8 mouse cellular contexts compared by ENCODE assay signal in genomic region chr7:80903625-80904422, GRCm38 (mm10). TPM values are rescaled to one million over a fixed set of nuclear protein-coding genes. Genes with fewer than 3 reads are reported as not detected.
DNase-seq lines count a peak whose midpoint lies in the region; ATAC-seq and TF ChIP-seq lines count a peak whose summit lies in the region.
"Had no signal": no experiment of that assay in that cellular context is flagged by ENCODE, and none has a peak within 500 bp of the region (broad histone marks: within the 10 kb centered on the region; RNA-seq: fewer than 3 reads in every experiment).

No protein-coding gene starts in this region.

- H3K27me3 ChIP-seq in hindbrain, embryonic 13.5 days = no peaks in the 10 kb centered on the region
- no peaks in the 10 kb centered on the region for H3K27me3 ChIP-seq in hindbrain, embryonic 11.5 days (ENCODE audit: control insufficient read depth, insufficient read depth, low read length)
- no peaks in the 10 kb centered on the region for H3K27me3 ChIP-seq in stomach, embryonic 14.5 days (ENCODE audit: control insufficient read depth, insufficient read depth, low read length)
- no peaks in the 10 kb centered on the region for H3K27me3 ChIP-seq in stomach, postnatal 0 days (ENCODE audit: control insufficient read depth, insufficient read depth, low read length)
- H3K27me3 ChIP-seq in limb, embryonic 11.5 days (ENCODE audit: control insufficient read depth, insufficient read depth, low read length) = no peaks in the 10 kb centered on the region

- TF ChIP-seq CTCF in stomach, postnatal 0 days (IDR thresholded peaks at IDR 0.05; ENCODE audit: low read depth) = no peak

- H3K27ac ChIP-seq in hindbrain, embryonic 13.5 days = no peak overlapping the region
- H3K27ac ChIP-seq in hindbrain, embryonic 11.5 days (ENCODE audit: low read depth, low read length) = no peak overlapping the region
- no peak overlapping the region for H3K27ac ChIP-seq in stomach, embryonic 14.5 days (ENCODE audit: low read length)
- no peak overlapping the region for H3K27ac ChIP-seq in stomach, postnatal 0 days (replicated peaks)
- H3K27ac ChIP-seq in limb, embryonic 11.5 days (replicated peaks; ENCODE audit: low read depth, low read length) = no peak overlapping the region

- no peak overlapping the region for H3K9ac ChIP-seq in hindbrain, embryonic 13.5 days
- H3K9ac ChIP-seq in hindbrain, embryonic 11.5 days (ENCODE audit: low read depth, low read length) = no peak overlapping the region
- no peak overlapping the region; the same call in 1 of the 2 replicates for H3K9ac ChIP-seq in stomach, embryonic 14.5 days (replicated peaks; ENCODE audit: low read depth, low read length)
- H3K9ac ChIP-seq in stomach, postnatal 0 days (ENCODE audit: low read length) = no peak overlapping the region
- no peak overlapping the region for H3K9ac ChIP-seq in limb, embryonic 11.5 days (ENCODE audit: low read length)

- 86% methylated on average over 11 of the region's 11 CpGs for WGBS in hindbrain, embryonic 13.5 days
- WGBS in hindbrain, embryonic 11.5 days = 89% methylated on average over 11 of the region's 11 CpGs
- WGBS in stomach, embryonic 14.5 days = 91% methylated on average over 11 of the region's 11 CpGs
- 89% methylated on average over 11 of the region's 11 CpGs for WGBS in stomach, postnatal 0 days
- WGBS in limb, embryonic 11.5 days = 90% methylated on average over 11 of the region's 11 CpGs

- peaks cover 39% of the 10 kb centered on the region for H3K36me3 ChIP-seq in hindbrain, embryonic 13.5 days
- H3K36me3 ChIP-seq in hindbrain, embryonic 11.5 days (ENCODE audit: control insufficient read depth, insufficient read depth, low read length) = no peaks in the 10 kb centered on the region
- H3K36me3 ChIP-seq in stomach, embryonic 14.5 days (ENCODE audit: control insufficient read depth, insufficient read depth, low read length) = no peaks in the 10 kb centered on the region
- H3K36me3 ChIP-seq in stomach, postnatal 0 days (ENCODE audit: control insufficient read depth, insufficient read depth, low read length) = peaks cover 4% of the 10 kb centered on the region; the same call in 1 of the 2 replicates
- H3K36me3 ChIP-seq in limb, embryonic 11.5 days (ENCODE audit: control insufficient read depth, insufficient read depth, low read length) = 0 out of 2 replicates have a peak, but pooled peaks cover 3% of the 10 kb centered on the region

- H3K4me3 ChIP-seq in hindbrain, embryonic 13.5 days = no peak overlapping the region
- no peak overlapping the region for H3K4me3 ChIP-seq in hindbrain, embryonic 11.5 days (ENCODE audit: low read depth, low read length)
- H3K4me3 ChIP-seq in stomach, embryonic 14.5 days (ENCODE audit: low read depth, low read length) = no peak overlapping the region
- no peak overlapping the region for H3K4me3 ChIP-seq in stomach, postnatal 0 days (ENCODE audit: low read depth, low read length)
- H3K4me3 ChIP-seq in limb, embryonic 11.5 days (ENCODE audit: low read depth, low read length) = no peak overlapping the region

- H3K4me1 ChIP-seq in hindbrain, embryonic 13.5 days (replicated peaks) = peaks cover 35% of the 10 kb centered on the region
- peaks cover 3% of the 10 kb centered on the region; the same call in 1 of the 2 replicates for H3K4me1 ChIP-seq in hindbrain, embryonic 11.5 days (replicated peaks; ENCODE audit: control insufficient read depth, insufficient read depth, low read length)
- peaks cover 13% of the 10 kb centered on the region; the same call in 1 of the 2 replicates for H3K4me1 ChIP-seq in stomach, embryonic 14.5 days (ENCODE audit: control insufficient read depth, insufficient read depth, low read length)
- H3K4me1 ChIP-seq in stomach, postnatal 0 days (replicated peaks; ENCODE audit: control insufficient read depth, insufficient read depth) = 0 out of 2 replicates have a peak, but pooled peaks cover 3% of the 10 kb centered on the region
- H3K4me1 ChIP-seq in limb, embryonic 11.5 days (ENCODE audit: control insufficient read depth, insufficient read depth, low read length) = peaks cover 3% of the 10 kb centered on the region; the same call in 1 of the 2 replicates

- DNase-seq in hindbrain, embryonic 11.5 days (ENCODE audit: low spot score) = no peak
- DNase-seq in stomach, postnatal 0 days (ENCODE audit: low spot score) = no peak
- no peak for DNase-seq in limb, embryonic 11.5 days (ENCODE audit: low spot score)
- DNase-seq: thymus, postnatal 14 days had no signal

- no peak for ATAC-seq in hindbrain, embryonic 13.5 days (ENCODE audit: low FRiP score)
- no peak for ATAC-seq in hindbrain, embryonic 11.5 days (ENCODE audit: low FRiP score)
- ATAC-seq in stomach, embryonic 14.5 days (ENCODE audit: insufficient number of reproducible peaks, insufficient read depth, low FRiP score, low read depth) = no peak
- ATAC-seq in stomach, postnatal 0 days (ENCODE audit: low FRiP score, low TSS enrichment) = no peak
- no peak for ATAC-seq in limb, embryonic 11.5 days (ENCODE audit: insufficient number of reproducible peaks, low FRiP score, low TSS enrichment, low read depth)
- no peak for ATAC-seq in granulocyte monocyte progenitor cell, adult 5-6 weeks (replicated peaks; ENCODE audit: poor library complexity, severe bottlenecking)
- ATAC-seq in megakaryocyte progenitor cell, adult 5-6 weeks (replicated peaks; ENCODE audit: poor library complexity) = no peak

- no peaks in the 10 kb centered on the region for H3K9me3 ChIP-seq in hindbrain, embryonic 13.5 days
- no peaks in the 10 kb centered on the region for H3K9me3 ChIP-seq in hindbrain, embryonic 11.5 days (ENCODE audit: control insufficient read depth, low read length)
- H3K9me3 ChIP-seq in stomach, embryonic 14.5 days (ENCODE audit: control insufficient read depth, low read depth, low read length) = no peaks in the 10 kb centered on the region
- H3K9me3 ChIP-seq in stomach, postnatal 0 days (ENCODE audit: control insufficient read depth, low read length) = no peaks in the 10 kb centered on the region
- H3K9me3 ChIP-seq in limb, embryonic 11.5 days (ENCODE audit: control insufficient read depth, low read length) = no peaks in the 10 kb centered on the region

- TF ChIP-seq EP300 in stomach, postnatal 0 days (optimal IDR thresholded peaks at IDR 0.05) = no peak

- peak overlapping the region; percentile 83; the same call in 1 of the 2 replicates for H3K4me2 ChIP-seq in hindbrain, embryonic 13.5 days
- no peak overlapping the region for H3K4me2 ChIP-seq in hindbrain, embryonic 11.5 days (replicated peaks; ENCODE audit: low read depth, low read length)
- peak overlapping the region; percentile 78 for H3K4me2 ChIP-seq in stomach, embryonic 14.5 days (replicated peaks; ENCODE audit: low read depth, low read length)
- no peak overlapping the region for H3K4me2 ChIP-seq in stomach, postnatal 0 days (replicated peaks; ENCODE audit: low read depth)
- H3K4me2 ChIP-seq in limb, embryonic 11.5 days (ENCODE audit: low read depth, severe bottlenecking) = peak overlapping the region; percentile 84; the same call in 1 of the 2 replicates

RNA-seq across cellular contexts. Expression of gene Nmb, which starts 1.1 kb away (rescaled TPM):
- 7.4 and 8.0 TPM in 2 replicates for polyA plus RNA-seq in hindbrain, embryonic 13.5 days (2015; fragmentation: Nextera tagmentation; extraction: Ambion mirVana)
- 6.7 and 7.0 TPM in 2 replicates for polyA plus RNA-seq in hindbrain, embryonic 11.5 days (2014; fragmentation: Nextera tagmentation; extraction: Ambion mirVana)
- polyA plus RNA-seq in stomach, embryonic 14.5 days (2014; fragmentation: Nextera tagmentation; extraction: Ambion mirVana) = 4.9 and 5.4 TPM in 2 replicates
- 1.9 and 3.3 TPM in 2 replicates for polyA plus RNA-seq in stomach, postnatal 0 days (2015; fragmentation: Nextera tagmentation; extraction: Ambion mirVana)
- 8.1 TPM in 2 replicates for polyA plus RNA-seq in limb, embryonic 11.5 days (2014; fragmentation: Nextera tagmentation; extraction: Ambion mirVana)
- 5.0 TPM in 1 of 2 replicates, not detected in the other for total RNA-seq in granulocyte monocyte progenitor cell, adult 5-6 weeks (2014; fragmentation: Nextera tagmentation)
- total RNA-seq in granulocyte monocyte progenitor cell, adult 5-6 weeks (2017) = 1.4 TPM in 1 of 2 replicates, not detected in the other
- total RNA-seq in megakaryocyte progenitor cell, adult 5-6 weeks (2015) = 6.8 and 8.6 TPM in 2 replicates
- 0.57 and 3.1 TPM in 2 replicates for total RNA-seq in megakaryocyte progenitor cell, adult 5-6 weeks (2017)

RNA-seq across cellular contexts. Expression of gene Wdr73, which starts 2.8 kb away (rescaled TPM):
- polyA plus RNA-seq in hindbrain, embryonic 13.5 days (2015; fragmentation: Nextera tagmentation; extraction: Ambion mirVana) = 36.5 and 41.5 TPM in 2 replicates
- 38.3 and 41.4 TPM in 2 replicates for polyA plus RNA-seq in hindbrain, embryonic 11.5 days (2014; fragmentation: Nextera tagmentation; extraction: Ambion mirVana)
- polyA plus RNA-seq in stomach, embryonic 14.5 days (2014; fragmentation: Nextera tagmentation; extraction: Ambion mirVana) = 28.8 and 31.2 TPM in 2 replicates
- 16.8 and 16.9 TPM in 2 replicates for polyA plus RNA-seq in stomach, postnatal 0 days (2015; fragmentation: Nextera tagmentation; extraction: Ambion mirVana)
- 36.1 and 41.3 TPM in 2 replicates for polyA plus RNA-seq in limb, embryonic 11.5 days (2014; fragmentation: Nextera tagmentation; extraction: Ambion mirVana)
- 23.6 and 33.8 TPM in 2 replicates for total RNA-seq in granulocyte monocyte progenitor cell, adult 5-6 weeks (2014; fragmentation: Nextera tagmentation)
- 27.2 and 31.5 TPM in 2 replicates for total RNA-seq in granulocyte monocyte progenitor cell, adult 5-6 weeks (2017)
- total RNA-seq in megakaryocyte progenitor cell, adult 5-6 weeks (2015) = 14.2 and 18.4 TPM in 2 replicates
- 18.2 and 19.6 TPM in 2 replicates for total RNA-seq in megakaryocyte progenitor cell, adult 5-6 weeks (2017)

RNA-seq across cellular contexts. Expression of gene Zscan2, which starts 43.1 kb away (rescaled TPM):
- polyA plus RNA-seq in hindbrain, embryonic 13.5 days (2015; fragmentation: Nextera tagmentation; extraction: Ambion mirVana) = 5.3 and 5.8 TPM in 2 replicates
- 4.5 and 4.8 TPM in 2 replicates for polyA plus RNA-seq in hindbrain, embryonic 11.5 days (2014; fragmentation: Nextera tagmentation; extraction: Ambion mirVana)
- polyA plus RNA-seq in stomach, embryonic 14.5 days (2014; fragmentation: Nextera tagmentation; extraction: Ambion mirVana) = 2.4 and 2.5 TPM in 2 replicates
- polyA plus RNA-seq in stomach, postnatal 0 days (2015; fragmentation: Nextera tagmentation; extraction: Ambion mirVana) = 0.63 and 0.76 TPM in 2 replicates
- 5.4 and 5.5 TPM in 2 replicates for polyA plus RNA-seq in limb, embryonic 11.5 days (2014; fragmentation: Nextera tagmentation; extraction: Ambion mirVana)
- 5.5 and 6.4 TPM in 2 replicates for total RNA-seq in granulocyte monocyte progenitor cell, adult 5-6 weeks (2014; fragmentation: Nextera tagmentation)
- total RNA-seq in granulocyte monocyte progenitor cell, adult 5-6 weeks (2017) = 5.6 and 6.9 TPM in 2 replicates
- total RNA-seq in megakaryocyte progenitor cell, adult 5-6 weeks (2015) = 3.5 and 3.7 TPM in 2 replicates
- 6.7 and 10.0 TPM in 2 replicates for total RNA-seq in megakaryocyte progenitor cell, adult 5-6 weeks (2017)

RNA-seq across cellular contexts. Expression of gene Sec11a, which starts 43.8 kb away (rescaled TPM):
- polyA plus RNA-seq in hindbrain, embryonic 13.5 days (2015; fragmentation: Nextera tagmentation; extraction: Ambion mirVana) = 174 and 177 TPM in 2 replicates
- 212 and 221 TPM in 2 replicates for polyA plus RNA-seq in hindbrain, embryonic 11.5 days (2014; fragmentation: Nextera tagmentation; extraction: Ambion mirVana)
- 209 and 219 TPM in 2 replicates for polyA plus RNA-seq in stomach, embryonic 14.5 days (2014; fragmentation: Nextera tagmentation; extraction: Ambion mirVana)
- polyA plus RNA-seq in stomach, postnatal 0 days (2015; fragmentation: Nextera tagmentation; extraction: Ambion mirVana) = 167 and 168 TPM in 2 replicates
- polyA plus RNA-seq in limb, embryonic 11.5 days (2014; fragmentation: Nextera tagmentation; extraction: Ambion mirVana) = 189 and 191 TPM in 2 replicates
- total RNA-seq in granulocyte monocyte progenitor cell, adult 5-6 weeks (2014; fragmentation: Nextera tagmentation) = 144 and 167 TPM in 2 replicates
- 393 and 465 TPM in 2 replicates for total RNA-seq in granulocyte monocyte progenitor cell, adult 5-6 weeks (2017)
- 219 and 228 TPM in 2 replicates for total RNA-seq in megakaryocyte progenitor cell, adult 5-6 weeks (2015)
- 452 and 486 TPM in 2 replicates for total RNA-seq in megakaryocyte progenitor cell, adult 5-6 weeks (2017)

Comparison
In these comparisons a context has a peak if more than half of its experiments do, and no peak if none do; other contexts are left out.
1. H3K4me2 ChIP-seq: peak in hindbrain, embryonic 13.5 days (single experiment), stomach, embryonic 14.5 days (single experiment) and limb, embryonic 11.5 days (single experiment); none in hindbrain, embryonic 11.5 days (single experiment) and stomach, postnatal 0 days (single experiment).